Mouse (Mus musculus) neural tube, embryonic 12.5 days (tissue): Measurements from ENCODE around the gene Olfr1415. TPM values are rescaled to one million over a fixed set of nuclear protein-coding genes. Genes with fewer than 3 reads are reported as not detected.

Experiments
- ATAC-seq: fragments of 200-750 bp; cut with Nextera tagmentation; 2 replicates; pipeline ENCODE4 v1.8.0; 2017; ENCODE audit warnings: low read depth, mild to moderate bottlenecking, moderate TSS enrichment, moderate library complexity; ENCODE audit not compliant: low FRiP score
- H3K27ac ChIP-seq: fragments of 300-500 bp; sonication (generic); 2 replicates; pipeline ENCODE4 v1.5.1; 2016
- H3K27me3 ChIP-seq: fragments of 300-500 bp; sonication (generic); replicated peaks from 2 replicates; pipeline ENCODE4 v1.6.1; 2016; ENCODE audit warnings: mild to moderate bottlenecking
- H3K36me3 ChIP-seq: fragments of 300-500 bp; sonication (generic); 2 replicates; pipeline ENCODE4 v1.6.1; 2016; ENCODE audit warnings: mild to moderate bottlenecking
- H3K4me1 ChIP-seq: fragments of 300-500 bp; sonication (generic); 2 replicates; pipeline ENCODE4 v1.6.1; 2016
- H3K4me2 ChIP-seq: fragments of 300-500 bp; sonication (generic); replicated peaks from 2 replicates; pipeline ENCODE4 v1.6.1; 2016; ENCODE audit warnings: mild to moderate bottlenecking
- H3K4me3 ChIP-seq: fragments of 300-500 bp; sonication (generic); 2 replicates; pipeline ENCODE4 v1.5.1; 2016
- H3K9ac ChIP-seq: fragments of 300-500 bp; sonication (generic); 2 replicates; pipeline ENCODE4 v1.6.1; 2016; ENCODE audit warnings: mild to moderate bottlenecking
- H3K9me3 ChIP-seq: fragments of 300-500 bp; sonication (generic); 2 replicates; pipeline ENCODE4 v1.6.1; 2016; ENCODE audit warnings: mild to moderate bottlenecking
- WGBS: fragments of 180-500 bp; shearing (Covaris S2); methylation state at CpG from one replicate; pipeline ENCODE4 v1.1.7; 2016; 5-methylcytosine and 5-hydroxymethylcytosine counted together
- microRNA-seq: library from miRNA; unstranded; fragments of <30 nt; microRNA quantifications from one replicate; pipeline ENCODE4, GENCODE M21; 2017
- polyA plus RNA-seq: library from polyadenylated mRNA; unstranded; fragments of >200 nt; fragmentation: Nextera tagmentation; extraction: Ambion mirVana; gene quantifications from 2 replicates; pipeline ENCODE4 v1.2.1, GENCODE M21; 2016

Gene Olfr1415
- polyA plus RNA-seq, 1 experiment from 2014 or later, result not detected

DNA sequence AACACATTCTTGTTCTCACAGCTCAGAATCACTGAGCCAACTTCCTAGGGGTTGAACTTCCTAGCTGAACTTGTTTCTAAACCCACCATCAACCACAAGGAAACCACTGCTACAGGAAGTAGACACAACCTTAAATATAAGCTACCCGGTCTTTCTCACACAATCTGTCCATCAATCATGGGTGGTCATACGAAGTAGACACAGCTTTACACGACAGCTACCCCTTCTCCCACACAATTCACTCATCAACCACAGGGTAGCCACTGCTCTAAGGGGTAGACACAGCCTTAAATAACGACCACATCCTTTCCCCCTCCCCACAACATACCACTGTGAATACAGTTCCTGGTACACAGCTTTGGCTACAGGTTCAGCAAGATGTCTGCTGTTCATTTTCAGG is 27.0 kb downstream of the Olfr1415 start:
- H3K36me3 ChIP-seq, result peaks cover 69% of the 10 kb centered on the region
- no peak for ATAC-seq
- WGBS, result 92% methylated on average over 4 of the region's 4 CpGs

GRCm38 (mm10) chr1:92458416-92458815 is 37.5 kb downstream of the Olfr1415 start:
- no peak overlapping the region for H3K27ac ChIP-seq
- H3K9ac ChIP-seq, result no peak overlapping the region
- H3K27me3 ChIP-seq, result no peaks in the 10 kb centered on the region
- H3K4me1 ChIP-seq, result no peaks in the 10 kb centered on the region
- no peak overlapping the region for H3K4me2 ChIP-seq
- no peak for ATAC-seq
- no peaks in the 10 kb centered on the region for H3K9me3 ChIP-seq
- no peak overlapping the region for H3K4me3 ChIP-seq
- 91% methylated on average over 6 of the region's 6 CpGs for WGBS
- peaks cover 78% of the 10 kb centered on the region for H3K36me3 ChIP-seq

More for the DNA sequence above, 27.0 kb downstream of the Olfr1415 start:
- H3K27ac ChIP-seq, result no peak overlapping the region
- H3K4me2 ChIP-seq, result no peak overlapping the region
- no peaks in the 10 kb centered on the region for H3K9me3 ChIP-seq
- H3K27me3 ChIP-seq, result no peaks in the 10 kb centered on the region
- H3K4me1 ChIP-seq, result peaks cover 10% of the 10 kb centered on the region
- no peak overlapping the region for H3K4me3 ChIP-seq
- no peak overlapping the region for H3K9ac ChIP-seq

GRCm38 (mm10) chr1:92457758-92458157 is 38.1 kb downstream of the Olfr1415 start:
- no peak overlapping the region for H3K9ac ChIP-seq
- H3K4me2 ChIP-seq, result no peak overlapping the region
- H3K27ac ChIP-seq, result no peak overlapping the region
- no peak overlapping the region for H3K4me3 ChIP-seq
- H3K36me3 ChIP-seq, result peaks cover 79% of the 10 kb centered on the region
- H3K9me3 ChIP-seq, result no peaks in the 10 kb centered on the region
- H3K4me1 ChIP-seq, result no peaks in the 10 kb centered on the region
- ATAC-seq, result no peak
- H3K27me3 ChIP-seq, result no peaks in the 10 kb centered on the region

DNA sequence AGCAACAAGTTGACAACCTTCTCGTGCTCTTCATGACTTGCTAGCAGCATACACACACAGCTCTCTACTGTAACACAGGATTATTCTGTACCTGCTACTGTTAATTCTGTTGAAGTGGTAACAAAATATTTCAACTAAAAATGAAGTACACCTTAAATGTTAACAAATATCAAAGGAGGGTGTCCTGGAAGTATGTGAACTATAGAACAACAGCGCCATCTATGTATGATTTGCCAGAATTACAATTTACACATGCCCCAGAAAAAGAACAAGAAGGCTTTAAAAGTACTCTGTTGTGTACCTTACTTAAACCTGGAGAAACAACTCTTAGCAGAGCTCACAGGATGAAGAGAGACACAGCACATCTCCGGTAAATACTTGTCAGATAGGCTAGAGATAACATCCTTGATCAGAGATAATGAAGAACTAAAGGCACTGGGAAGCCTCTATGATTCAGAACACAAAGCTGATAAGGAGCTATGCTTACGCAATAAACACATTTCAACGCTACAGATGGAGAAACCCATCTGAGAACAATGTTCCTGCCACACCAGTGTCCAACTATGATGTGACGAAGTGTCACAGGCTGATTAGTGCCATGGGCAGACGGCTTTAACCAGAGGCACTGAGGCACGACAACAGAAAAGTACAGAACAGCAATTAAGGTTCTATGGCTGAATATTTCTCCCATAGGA is 42.0 kb downstream of the Olfr1415 start:
- no peak overlapping the region for H3K27ac ChIP-seq
- H3K27me3 ChIP-seq, result no peaks in the 10 kb centered on the region
- H3K36me3 ChIP-seq, result peaks cover 78% of the 10 kb centered on the region
- H3K9me3 ChIP-seq, result no peaks in the 10 kb centered on the region
- no peak overlapping the region for H3K9ac ChIP-seq
- H3K4me3 ChIP-seq, result no peak overlapping the region
- ATAC-seq, result no peak
- no peak overlapping the region for H3K4me2 ChIP-seq
- 77% methylated on average over 8 of the region's 8 CpGs for WGBS
- H3K4me1 ChIP-seq, result no peaks in the 10 kb centered on the region

DNA sequence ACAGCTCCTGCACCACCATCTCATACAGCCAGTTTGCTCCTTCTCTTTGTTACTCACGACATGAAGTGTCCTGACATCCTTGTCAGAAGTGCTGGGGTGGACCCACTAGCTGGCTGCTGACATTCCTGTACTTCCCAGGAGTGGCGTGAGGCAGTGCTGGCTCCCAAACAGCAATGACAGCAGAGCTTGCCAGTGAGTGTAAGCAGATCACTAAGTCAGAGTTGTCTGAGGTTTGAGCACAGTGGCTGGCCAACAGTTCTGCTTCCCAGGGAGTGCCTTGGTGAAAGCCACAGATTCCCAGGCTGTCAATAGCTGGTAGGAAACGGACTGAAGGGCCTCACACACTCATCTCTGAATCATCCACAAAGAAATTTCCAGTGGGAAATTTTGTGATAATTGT is 47.6 kb downstream of the Olfr1415 start:
- Histone ChIP-seq H3K36me3 (peaks cover 84% of the 10 kb centered on the region), H3K4me1 (no peaks in the 10 kb centered on the region), H3K4me3 (no peak overlapping the region), H3K27ac (no peak overlapping the region), H3K27me3 (no peaks in the 10 kb centered on the region), H3K4me2 (no peak overlapping the region), H3K9ac (no peak overlapping the region), H3K9me3 (no peaks in the 10 kb centered on the region)
- 86% methylated on average over 3 of the region's 3 CpGs for WGBS
- ATAC-seq, result no peak

DNA sequence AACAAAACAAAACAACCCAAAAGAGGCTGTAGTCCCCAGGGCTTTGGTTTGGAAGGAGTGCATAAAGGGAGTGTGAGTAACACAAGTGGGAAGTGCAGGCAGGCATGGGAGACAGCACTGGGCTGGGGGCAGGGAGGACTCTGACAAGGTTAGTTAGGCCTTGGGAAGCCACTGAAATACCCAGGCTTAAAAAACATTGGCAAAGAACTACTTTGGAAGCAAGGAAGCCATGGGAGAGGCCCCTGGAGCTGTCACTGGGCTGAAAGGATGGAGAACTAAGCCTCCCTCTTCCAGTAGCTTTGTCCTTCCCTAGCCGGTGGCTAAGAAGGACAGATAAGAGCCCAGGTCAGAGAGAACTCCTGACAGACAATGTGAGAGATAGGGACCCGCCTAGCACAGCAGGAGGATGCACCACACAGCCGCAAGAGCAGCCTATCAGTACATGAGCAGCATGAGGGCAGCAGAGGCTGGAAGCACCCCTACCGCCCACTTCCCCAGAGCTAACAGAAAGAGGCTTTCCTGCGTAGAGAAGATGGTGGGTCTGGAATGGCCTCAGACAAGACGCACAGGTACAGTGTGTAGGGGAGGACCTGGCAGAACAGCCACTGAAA is 54.3 kb downstream of the Olfr1415 start:
- Histone ChIP-seq H3K27ac (no peak overlapping the region), H3K36me3 (peaks cover 64% of the 10 kb centered on the region)

DNA sequence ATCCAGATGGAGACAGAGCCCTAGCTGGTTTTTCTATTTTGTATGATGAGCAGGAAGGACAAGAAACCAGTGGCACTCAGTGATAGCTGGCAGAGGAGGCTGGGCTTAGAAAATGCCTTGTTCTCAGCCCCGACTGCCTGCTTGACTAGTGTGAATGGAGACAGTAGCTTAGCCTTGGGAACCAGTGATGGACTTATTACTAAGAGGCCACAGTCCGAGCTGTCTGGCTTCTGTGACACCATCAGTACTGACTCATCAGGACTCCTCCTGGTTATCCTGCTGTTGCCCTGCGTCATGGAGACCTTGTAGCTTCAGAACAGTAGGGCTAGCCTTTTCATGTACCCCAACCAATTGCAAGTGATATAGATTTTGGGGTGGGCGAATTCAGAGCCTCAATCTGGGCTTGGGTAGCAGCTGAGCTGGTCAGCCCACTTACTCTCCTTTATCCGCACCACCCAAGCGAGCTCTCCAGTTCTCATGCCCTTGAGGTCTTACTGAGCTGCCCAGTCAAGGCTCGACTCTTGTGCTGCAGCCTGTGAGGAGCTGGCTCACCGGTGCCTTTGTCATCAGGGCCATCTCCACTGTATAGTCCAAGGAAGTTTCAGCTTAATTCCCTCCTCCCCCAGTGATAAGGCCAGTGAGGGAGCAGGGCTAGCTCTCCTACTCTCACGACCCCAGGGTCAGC is 55.7 kb downstream of the Olfr1415 start:
- peaks cover 55% of the 10 kb centered on the region for H3K36me3 ChIP-seq
- H3K9ac ChIP-seq, result 0 out of 2 replicates have a peak overlapping the region, but pooled peaks have one; percentile 21
- H3K4me2 ChIP-seq, result no peak overlapping the region
- H3K4me1 ChIP-seq, result no peaks in the 10 kb centered on the region
- no peak for ATAC-seq
- no peak overlapping the region for H3K27ac ChIP-seq
- 90% methylated on average over 9 of the region's 9 CpGs for WGBS
- H3K4me3 ChIP-seq, result no peak overlapping the region
- H3K9me3 ChIP-seq, result no peaks in the 10 kb centered on the region
- H3K27me3 ChIP-seq, result no peaks in the 10 kb centered on the region

More for the DNA sequence above, 54.3 kb downstream of the Olfr1415 start:
- Histone ChIP-seq H3K9me3 (no peaks in the 10 kb centered on the region), H3K4me3 (no peak overlapping the region), H3K4me1 (no peaks in the 10 kb centered on the region), H3K9ac (no peak overlapping the region), H3K27me3 (no peaks in the 10 kb centered on the region), H3K4me2 (no peak overlapping the region)
- WGBS, result 86% methylated on average over 6 of the region's 6 CpGs
- no peak for ATAC-seq

Small RNA genes lying within 50 kb of the gene (microRNA-seq; reads per million reads assigned to microRNA genes)
- 4.2 reads per million, percentile 12 among the genes with 10 or more reads in this experiment for gene Mir6900

Other genes with a start within 250 kb of the Olfr1415 start
- gene Ndufa10, start 22.2 kb downstream of the Olfr1415 start, polyA plus RNA-seq, result 251 and 254 TPM in 2 replicates
- not detected in 2 replicates for gene Olfr1416, start 11.0 kb downstream of the Olfr1415 start, polyA plus RNA-seq
- gene Olfr1414, start 22.6 kb upstream of the Olfr1415 start, polyA plus RNA-seq, result not detected in 2 replicates
- gene Olfr1413, start 75.2 kb upstream of the Olfr1415 start, polyA plus RNA-seq, result not detected in 2 replicates
- gene Olfr1412, start 89.7 kb upstream of the Olfr1415 start, polyA plus RNA-seq, result not detected in 2 replicates
- not detected in 2 replicates for gene Olfr1411, start 98.3 kb upstream of the Olfr1415 start, polyA plus RNA-seq
- not detected in 2 replicates for gene Olfr1410, start 109.7 kb upstream of the Olfr1415 start, polyA plus RNA-seq
- gene Olfr12, start 121.7 kb upstream of the Olfr1415 start, polyA plus RNA-seq, result not detected in 2 replicates
- 433 and 441 TPM in 2 replicates for gene Cops9, start 145.9 kb upstream of the Olfr1415 start, polyA plus RNA-seq
- gene Otos, start 152.7 kb upstream of the Olfr1415 start, polyA plus RNA-seq, result 0.22 TPM in 1 of 2 replicates, not detected in the other